Mouse (Mus musculus) thymus, postnatal 0 days (tissue): Measurements from ENCODE around the gene Ak8. TPM values are rescaled to one million over a fixed set of nuclear protein-coding genes. Genes with fewer than 3 reads are reported as not detected.

Experiments
- DNase-seq: peaks from one replicate; pipeline ENCODE4 v3.0.0-alpha.2; 2015; ENCODE audit warnings: low spot score
- polyA plus RNA-seq: library from polyadenylated mRNA; unstranded; fragments of >200 nt; fragmentation: Nextera tagmentation; extraction: Ambion mirVana; gene quantifications from 2 replicates; pipeline ENCODE4 v1.2.1, GENCODE M21; 2015

Gene Ak8
- 0.90 and 1.0 TPM in 2 replicates for polyA plus RNA-seq

DNA sequence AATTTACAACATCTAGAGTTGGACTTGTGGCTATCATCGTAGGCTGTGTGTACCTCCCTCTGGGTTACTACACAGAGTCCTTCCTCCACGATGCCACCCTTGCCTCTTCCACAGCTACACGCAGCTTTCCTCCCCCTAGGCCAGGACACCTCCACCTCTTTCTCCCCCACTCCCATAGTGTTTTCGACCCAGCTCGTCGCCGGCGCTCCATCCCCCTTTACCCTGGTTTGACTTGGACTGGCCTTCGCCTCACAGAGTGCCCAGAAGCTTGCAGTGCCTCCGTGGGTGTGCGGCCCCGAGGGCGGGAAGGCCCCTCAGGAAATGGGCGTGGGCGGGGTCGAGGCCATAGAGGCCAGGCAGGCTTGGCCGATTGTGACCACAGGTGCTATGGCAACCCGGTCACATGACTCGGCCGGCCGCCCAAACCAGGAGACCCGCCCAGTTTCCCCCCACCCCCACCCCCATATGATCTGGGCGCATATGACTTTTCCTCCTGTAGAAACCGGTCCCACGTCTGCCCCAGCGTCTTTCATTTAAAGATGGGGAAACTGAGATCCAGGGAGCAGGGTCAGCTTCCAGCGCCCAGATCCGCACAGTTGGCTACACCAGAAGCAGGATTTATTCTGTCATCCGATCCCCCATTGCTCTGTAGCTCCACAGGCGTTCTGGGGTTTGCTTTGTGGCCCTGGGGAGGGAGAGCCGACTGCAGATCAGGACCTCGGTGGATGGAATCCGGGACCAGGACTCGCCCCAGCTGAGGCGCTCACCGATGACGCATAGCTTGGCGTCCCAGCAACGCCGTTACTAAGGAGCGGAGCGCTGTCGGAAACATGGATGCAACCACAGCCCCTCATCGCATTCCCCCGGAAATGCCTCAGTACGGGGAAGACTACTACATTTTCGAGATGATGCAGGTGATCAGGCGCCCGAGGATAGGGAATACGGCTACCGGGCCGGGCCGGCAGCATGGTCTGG, at the start of gene Ak8, which contains the start of gene Spaca9:
TSS of gene Ak8 (plus strand) at position 804 of the 975 bp plus-strand sequence.
TSS of gene Spaca9 (minus strand) at position 367 of the 975 bp plus-strand sequence.
- DNase-seq, result peak; percentile 23

DNA sequence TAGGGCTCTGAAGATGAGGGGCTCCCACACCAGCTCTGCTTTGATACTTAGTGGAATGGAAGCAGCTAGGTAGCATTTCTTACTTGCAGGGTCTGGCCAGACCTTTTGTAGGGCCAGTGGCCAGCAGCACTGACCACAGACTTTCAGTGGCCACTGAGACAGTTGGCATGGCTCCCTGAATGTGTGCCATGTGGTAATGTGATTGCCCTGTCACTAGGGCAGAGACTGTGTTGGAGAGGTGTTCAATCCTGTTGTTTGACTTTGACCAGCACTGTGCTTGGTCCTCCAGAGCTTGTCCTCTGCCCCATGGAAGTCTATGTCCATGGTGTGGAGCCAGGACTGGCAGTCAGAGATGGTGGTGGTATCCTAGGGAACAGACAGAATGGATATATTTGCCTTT, 49.4 kb upstream of the Ak8 start:
- DNase-seq, result no peak

DNA sequence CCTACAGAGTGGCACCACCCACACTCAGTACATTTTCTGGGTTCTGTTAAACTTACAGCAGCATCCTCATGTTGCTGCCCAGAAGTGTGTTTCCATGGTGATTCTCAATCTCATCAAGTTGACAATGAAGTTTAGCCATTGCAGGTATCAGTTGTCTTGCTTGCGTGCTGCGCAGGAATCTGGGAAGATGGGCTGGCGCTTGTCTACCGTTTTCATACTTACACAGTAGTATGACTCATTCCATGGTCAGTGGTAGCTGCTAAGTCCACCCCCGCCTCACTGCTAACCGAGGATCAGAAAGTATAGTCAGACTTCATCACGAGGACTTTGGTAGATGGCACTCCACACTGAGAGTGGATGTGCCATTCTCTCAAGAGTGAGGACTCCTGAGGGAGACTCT, 46.6 kb upstream of the Ak8 start:
- no peak for DNase-seq

DNA sequence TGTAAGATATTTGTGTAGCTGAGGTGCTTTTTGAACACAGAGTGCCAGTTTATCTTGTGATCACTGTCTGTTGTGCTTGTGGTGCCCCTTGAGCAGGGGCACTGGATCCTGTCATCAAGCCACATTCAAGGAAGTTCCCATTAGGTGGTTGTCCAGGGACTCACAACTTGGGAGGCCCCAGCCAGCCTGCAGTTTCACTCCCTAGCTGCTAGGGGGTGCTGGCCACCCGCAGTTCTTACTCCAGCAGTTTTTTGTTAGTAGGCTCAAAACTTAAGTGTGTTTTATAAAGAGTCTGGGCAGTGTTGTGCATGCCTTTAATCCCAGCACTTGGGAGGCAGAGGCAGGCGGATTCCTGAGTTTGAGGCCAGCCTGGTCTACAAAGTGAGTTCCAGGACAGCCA, 45.7 kb upstream of the Ak8 start:
- peak; percentile 50 for DNase-seq

DNA sequence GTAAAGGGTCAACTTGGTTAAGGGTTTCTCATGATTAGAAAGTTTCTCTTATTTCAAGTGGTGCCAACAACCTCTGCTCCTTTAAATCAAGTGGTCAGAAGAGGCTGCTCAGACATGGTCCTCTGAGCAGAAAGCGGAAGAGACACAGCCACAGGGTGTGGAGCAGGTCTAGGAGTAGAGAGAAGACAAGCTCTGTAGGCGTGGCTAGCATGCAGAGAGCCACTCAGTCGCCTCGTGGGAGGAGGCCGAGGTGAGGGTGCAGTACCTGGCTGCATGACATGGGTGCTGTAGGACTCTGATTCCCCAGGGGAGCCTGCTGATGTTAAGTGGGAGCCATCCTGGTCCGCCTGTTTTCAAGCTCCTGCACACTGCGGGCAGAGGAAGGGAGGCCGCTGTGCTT, 43.7 kb upstream of the Ak8 start:
- no peak for DNase-seq

DNA sequence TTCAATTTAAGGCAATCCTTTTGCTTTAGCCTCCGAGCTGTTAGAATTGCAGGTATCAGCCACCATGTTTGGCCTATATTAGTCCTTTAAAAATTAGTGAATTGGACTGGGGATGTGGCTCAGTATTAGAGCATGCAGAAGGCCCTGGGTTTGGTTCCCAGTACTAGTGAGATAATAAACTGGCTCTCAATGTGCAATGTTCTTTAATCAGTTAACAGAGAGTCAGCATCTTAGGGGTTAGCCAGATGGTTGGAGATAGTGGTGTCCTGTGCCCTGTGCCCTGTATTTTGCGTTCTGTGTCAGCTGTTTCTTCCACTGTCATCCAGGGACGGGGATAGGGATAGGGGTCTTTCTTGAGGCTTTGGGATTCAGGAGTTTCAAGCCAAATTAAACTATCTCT, 37.1 kb upstream of the Ak8 start:
- no peak for DNase-seq

DNA sequence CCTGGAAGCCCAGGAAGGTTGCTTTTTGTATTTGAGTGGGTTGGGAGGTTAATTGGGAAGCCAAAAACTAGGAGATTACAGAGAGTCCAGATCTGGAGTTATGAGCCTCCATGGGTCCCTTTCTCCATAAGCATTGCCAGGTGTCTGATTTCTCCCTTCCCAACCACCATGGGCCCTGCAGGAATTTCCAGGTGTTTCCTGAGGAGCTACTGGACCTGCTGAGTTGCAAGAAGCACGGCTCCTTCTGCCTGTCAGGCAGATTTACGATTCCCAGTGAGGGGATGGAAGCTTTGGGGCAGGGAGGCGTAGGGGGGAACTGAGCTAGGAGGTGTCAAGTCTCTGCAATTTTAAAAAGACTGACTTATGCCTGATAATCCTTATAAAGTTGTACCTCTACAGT, 34.1 kb upstream of the Ak8 start:
- DNase-seq, result no peak

DNA sequence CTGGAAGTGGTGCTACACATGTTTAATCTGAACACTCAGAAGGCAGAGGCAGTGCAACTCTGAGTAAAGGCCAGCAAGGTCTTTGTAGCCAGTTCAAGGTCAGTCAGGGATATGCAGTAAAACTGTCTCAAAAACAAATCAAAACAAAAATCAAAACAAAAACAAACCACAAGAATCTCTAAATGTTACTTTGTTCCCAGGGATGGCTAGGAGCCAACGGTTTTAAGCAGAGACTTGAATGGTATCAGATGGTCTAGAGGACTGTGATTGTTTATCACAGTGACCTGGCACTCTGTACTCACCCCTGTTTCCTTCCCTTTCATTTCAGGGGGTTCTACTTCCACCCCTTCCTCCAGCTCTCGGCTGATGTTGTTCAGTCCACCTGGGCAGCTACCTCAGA, 28.5 kb upstream of the Ak8 start:
- no peak for DNase-seq

DNA sequence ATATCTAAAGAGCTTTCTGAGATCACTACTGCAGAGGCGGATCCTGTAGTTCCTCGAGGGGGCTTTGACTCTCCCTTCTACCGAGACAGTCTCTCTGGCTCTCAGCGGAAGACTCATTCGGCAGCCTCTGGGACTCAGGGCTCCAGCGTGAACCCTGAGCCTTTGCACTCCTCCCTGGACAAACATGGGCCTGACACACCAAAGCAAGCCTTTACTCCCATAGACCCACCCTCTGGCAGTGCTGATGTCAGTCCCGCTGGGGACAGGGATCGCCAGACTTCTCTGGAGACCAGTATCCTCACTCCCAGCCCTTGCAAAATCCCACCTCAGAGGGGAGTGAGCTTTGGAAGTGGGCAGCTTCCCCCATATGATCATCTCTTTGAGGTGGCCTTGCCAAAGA, 24.0 kb upstream of the Ak8 start:
- DNase-seq, result no peak

DNA sequence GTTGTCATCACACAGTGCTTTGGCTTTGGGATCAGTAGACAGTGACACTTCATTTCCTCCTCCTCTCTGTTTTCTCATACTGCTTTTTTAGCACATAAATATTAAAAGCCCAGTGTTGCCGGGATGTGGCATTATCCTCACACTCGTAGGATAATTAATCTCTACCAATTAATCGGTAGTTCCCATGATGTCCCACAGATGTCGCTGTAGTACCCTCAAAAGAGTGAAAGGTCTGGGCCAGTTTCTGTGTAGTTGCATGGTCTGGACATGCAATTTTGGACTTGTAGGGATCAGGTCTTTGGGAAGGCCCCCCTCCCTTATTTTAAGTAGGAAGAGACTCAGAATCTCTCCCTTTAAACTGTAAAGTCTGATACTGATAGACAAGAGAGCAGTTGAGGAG, 19.3 kb upstream of the Ak8 start:
- DNase-seq, result no peak

DNA sequence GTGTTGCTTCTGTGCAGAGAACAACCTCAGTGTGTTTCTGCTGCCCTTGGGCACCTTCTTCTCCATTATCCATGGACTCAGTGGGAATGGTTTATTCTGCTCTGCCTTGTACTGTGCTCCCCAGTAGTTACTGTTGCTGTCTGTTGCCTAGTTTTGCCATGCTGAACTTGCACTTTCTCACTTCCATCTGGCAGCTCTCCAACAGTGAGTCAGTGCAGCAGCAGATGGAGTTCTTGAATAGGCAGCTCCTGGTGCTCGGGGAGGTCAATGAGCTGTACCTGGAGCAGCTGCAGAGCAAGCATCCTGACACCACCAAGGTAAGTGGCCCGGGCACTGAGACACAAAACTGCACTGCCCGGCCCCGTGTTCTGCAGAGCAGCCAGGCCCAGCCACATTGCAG, 18.2 kb upstream of the Ak8 start:
- no peak for DNase-seq

DNA sequence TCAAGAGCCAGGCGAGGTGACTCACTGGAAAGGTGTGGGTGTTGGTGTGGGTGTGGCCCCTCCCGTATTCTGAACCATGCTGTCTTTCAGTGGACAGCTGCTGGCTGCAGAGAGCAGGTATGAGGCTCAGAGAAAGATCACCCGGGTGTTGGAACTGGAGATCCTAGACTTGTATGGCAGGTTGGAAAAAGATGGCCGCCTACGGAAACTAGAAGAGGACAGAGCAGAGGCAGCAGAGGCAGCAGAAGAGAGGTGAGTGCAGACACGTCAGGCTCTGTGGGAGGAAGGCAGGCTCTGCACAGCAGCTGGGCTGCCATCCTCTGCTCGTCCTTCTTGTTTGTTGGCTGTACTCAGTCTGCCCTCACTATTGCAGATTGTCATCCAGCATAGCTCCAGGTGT, 14.1 kb upstream of the Ak8 start:
- DNase-seq, result no peak

DNA sequence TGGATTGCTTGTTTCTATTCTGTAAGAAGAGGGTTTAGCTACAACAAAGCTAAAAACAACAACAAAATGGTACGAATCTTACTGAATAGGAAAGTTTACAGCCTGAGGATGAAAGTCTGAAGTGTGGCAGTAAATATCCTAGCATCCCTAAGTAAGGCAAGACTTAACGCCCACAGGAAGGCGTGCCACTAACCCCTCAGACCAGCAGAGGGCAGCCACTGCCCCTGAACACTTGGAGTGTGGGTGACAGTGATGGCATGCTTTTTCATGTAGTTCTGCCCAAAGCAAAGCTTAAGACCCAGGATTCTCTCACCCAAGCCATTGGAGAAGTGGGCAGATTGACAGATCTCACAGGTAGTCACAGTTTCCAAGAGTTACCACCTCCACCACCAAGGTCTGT, 11.5 kb upstream of the Ak8 start:
- peak; percentile 58 for DNase-seq

DNA sequence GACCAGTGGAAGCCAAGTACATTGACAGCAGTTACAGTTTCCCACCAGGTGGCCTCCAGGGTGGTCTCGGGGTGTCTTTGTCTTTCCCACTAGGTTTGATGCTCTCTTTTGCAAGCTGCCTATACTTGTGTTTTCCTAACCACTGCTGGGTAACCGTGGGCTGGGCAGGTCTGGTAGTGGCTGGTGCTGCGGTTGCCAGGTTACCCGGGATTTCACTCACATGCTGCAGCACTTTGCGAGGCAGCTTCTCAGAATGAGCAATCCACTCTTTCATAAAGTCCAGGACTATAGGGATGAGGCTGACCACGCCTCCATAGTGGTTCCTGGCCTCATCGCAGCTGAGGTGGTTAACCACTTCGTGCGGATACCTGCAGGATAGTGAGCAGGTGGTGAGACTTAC, 7.3 kb upstream of the Ak8 start:
- no peak for DNase-seq

DNA sequence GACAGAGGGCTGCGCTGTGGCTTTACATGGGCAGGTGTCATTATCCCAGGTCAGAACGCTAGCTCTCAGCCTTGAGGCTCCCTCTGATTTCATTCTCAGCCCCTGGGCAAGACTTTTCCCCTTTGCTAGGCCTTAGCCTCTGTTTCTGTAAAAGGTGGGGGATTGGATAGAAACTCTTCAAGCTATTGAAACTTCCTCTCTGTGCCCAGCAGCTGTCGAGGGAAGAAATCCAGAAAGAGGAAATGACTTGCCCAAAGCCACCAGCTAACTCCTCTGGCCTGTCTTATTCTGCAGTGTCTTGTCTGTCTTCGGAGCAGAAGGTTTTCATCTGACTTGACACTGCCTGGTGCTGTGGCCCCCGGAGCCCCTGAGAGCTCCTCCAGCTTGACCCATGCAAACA, 1.4 kb upstream of the Ak8 start:
- DNase-seq, result no peak

DNA sequence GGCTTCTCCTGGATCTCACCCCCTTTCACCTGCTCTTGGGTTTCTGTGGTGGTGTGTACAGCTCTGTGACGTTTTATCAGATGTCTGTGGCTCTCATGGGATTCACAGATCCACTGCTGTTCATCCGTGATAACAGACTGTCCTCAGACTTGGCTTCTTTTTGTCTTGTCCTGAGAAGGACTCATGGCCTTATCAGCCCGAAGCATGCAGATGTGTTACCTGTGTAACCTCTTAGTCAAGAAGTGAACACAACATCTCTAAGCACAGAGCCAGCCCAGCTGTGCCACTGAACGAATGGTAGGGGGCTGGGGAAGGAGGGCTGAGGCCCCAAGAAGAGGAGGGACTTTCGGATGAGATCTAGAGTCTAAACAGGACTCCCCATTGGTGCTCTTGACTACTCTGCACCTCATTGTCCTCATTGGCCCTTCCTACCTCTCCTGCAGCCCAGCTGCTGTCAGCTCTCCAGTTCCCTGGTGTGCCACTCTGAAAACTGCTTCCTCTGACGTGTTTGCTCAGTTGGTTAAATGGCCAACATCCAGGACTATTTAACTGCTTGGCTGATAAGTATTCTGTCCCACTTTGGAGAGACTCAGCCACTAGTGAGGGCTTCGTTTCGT, 1.8 kb downstream of the Ak8 start:
- DNase-seq, result peak; percentile 9

DNA sequence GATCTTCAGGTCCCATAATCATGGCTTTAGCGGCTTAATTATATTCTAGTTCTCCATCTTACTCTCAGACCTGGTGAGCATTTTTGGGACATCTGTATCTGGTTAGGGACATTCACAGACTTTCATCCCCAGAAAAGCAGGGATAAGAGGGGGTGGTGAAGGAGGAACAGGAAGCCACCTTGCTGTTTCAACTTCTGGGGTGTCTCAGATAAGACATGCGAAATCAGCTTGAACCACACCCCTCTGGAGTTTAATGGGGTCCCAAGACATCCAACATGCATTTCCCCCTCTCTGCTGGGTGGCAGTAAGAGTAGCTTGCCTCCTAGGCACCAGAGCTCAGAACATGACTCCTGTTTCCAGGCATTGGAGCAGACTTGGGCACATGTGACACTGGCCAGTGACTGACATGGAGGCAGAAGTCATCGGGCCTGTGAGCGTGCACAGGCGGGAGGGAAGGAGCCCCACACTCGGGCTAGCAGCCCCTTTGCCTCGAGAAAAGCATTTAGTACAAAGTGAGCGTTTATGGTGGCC, 6.2 kb downstream of the Ak8 start:
- DNase-seq, result no peak

DNA sequence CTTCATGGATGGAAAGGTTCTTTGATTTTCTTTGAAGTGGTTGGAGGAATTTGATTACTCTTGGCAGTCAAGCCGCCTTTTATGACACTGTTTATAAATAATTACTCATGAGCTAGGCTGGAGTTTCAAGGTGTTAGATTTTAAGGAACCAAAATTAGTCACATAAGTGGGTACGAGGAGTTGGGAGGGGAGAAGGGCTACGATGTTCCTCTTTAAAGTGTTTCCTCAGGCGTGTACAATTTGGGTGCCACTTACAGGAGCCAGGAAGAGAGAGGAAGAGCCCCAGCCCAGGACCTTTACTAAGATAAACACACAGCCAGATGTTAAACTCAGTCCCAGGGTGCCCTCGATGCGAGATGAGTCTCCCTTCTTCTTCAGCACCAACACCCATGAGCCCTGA, 6.8 kb downstream of the Ak8 start:
- no peak for DNase-seq

DNA sequence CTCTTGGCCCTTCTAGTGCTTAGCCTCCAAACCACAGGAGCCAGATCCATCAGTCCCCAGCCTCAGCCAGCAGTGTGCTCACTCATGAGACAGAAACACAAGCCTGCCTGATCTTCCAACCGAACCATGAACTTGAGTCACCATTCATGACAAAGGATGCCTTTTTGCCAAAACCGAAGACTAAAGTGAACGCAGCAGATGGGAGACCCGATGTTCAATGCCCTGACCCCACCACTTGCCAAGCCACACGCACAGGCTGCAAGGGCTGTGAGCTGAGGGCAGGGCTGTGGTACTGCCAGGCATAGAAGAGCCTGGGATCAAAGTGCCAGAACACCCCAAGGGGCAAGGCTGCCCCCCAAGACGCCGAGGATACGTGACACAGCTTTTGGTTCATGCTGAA, 13.1 kb downstream of the Ak8 start:
- DNase-seq, result no peak

DNA sequence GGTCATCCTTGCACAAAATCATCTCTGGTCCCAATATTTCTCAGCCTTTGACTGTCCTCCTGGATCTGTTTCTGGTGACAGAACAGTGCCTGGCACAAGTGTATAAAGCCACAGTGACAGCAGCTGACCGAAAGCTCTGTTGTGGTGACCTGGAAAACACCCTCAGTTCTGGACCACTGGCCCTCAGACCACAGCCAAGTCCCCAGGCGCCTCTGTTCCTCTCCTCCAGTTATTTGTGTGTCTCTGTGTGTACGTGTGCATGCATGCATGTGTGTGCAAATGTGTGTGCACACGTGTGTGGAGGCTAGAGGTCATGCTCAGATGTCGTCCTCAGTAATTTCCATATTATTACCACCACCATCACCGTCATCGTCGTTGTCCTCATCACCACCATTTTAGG, 22.5 kb downstream of the Ak8 start:
- no peak for DNase-seq

DNA sequence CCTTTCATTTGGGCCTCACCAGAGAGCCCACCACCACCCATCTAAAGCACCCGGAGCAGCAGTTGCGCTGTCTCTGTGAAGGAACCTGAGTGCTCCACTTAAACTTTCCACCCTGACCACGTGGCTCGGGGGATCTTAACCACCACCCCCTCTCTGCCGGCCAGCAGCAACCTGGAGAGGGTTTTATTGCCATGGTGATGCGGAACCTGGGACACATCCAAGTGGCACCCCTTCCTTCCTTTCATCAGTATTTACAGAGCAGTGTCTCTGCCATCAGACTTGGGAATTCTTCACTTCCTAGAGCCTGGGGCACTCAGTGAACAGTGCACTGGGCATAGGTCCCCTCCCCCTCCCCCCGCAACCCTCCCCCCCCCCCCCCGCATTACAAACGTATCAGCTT, 23.9 kb downstream of the Ak8 start:
- no peak for DNase-seq

DNA sequence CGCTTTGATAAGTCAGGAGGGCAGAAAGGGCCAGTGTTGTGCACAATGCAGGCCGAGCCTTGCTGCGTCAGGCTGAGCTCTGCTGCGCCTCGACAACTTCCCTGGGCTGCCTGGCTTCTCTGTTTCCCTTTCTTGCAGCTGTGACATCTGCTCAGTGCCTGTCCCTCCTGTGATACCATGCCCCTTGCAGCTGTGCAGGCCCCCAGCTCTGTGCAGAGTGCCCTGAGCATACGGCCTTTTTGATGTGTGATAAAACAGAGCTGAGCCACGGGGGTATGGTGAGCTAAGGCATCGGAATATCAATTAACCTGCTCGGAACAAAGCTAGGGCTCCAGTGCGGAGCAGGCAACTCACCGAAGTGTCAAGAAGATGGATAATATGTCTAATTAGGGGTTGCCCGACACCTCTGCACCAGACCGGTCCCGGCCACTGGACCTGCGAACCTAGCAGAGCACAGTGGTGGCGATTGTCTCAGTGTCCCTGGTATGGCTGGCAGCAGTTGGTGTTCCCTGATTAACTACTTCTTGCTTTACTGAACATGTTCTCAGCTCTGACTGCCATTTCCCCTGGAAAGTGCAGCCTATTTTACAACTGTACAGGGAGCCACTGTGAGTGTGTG, 27.9 kb downstream of the Ak8 start:
- DNase-seq, result peak; percentile 55
